Mouse (Mus musculus) kidney, embryonic 16.5 days (tissue): Measurements from ENCODE around the gene Olfr800. TPM values are rescaled to one million over a fixed set of nuclear protein-coding genes. Genes with fewer than 3 reads are reported as not detected.

Experiments used
- ATAC-seq: fragments of 200-750 bp; cut with Nextera tagmentation; 2 replicates; pipeline ENCODE4 v1.8.0; 2017; ENCODE audit warnings: moderate TSS enrichment; ENCODE audit not compliant: low FRiP score, low TSS enrichment
- H3K27ac ChIP-seq: fragments of 300-500 bp; sonication (generic); 2 replicates; pipeline ENCODE4 v1.5.1; 2014; ENCODE audit warnings: low read length
- H3K27me3 ChIP-seq: fragments of 300-500 bp; sonication (generic); 2 replicates; pipeline ENCODE4 v1.6.1; 2014; ENCODE audit warnings: low read length, control low read depth, mixed read lengths; ENCODE audit not compliant: insufficient read depth
- H3K36me3 ChIP-seq: fragments of 300-500 bp; sonication (generic); 2 replicates; pipeline ENCODE4 v1.6.1; 2014; ENCODE audit warnings: low read length, control low read depth, mixed read lengths; ENCODE audit not compliant: insufficient read depth
- H3K4me1 ChIP-seq: fragments of 300-500 bp; sonication (generic); 2 replicates; pipeline ENCODE4 v1.6.1; 2014; ENCODE audit warnings: low read length, control low read depth, mixed read lengths; ENCODE audit not compliant: insufficient read depth
- H3K4me2 ChIP-seq: fragments of 300-500 bp; sonication (generic); replicated peaks from 2 replicates; pipeline ENCODE4 v1.6.1; 2014; ENCODE audit warnings: low read depth, low read length
- H3K4me3 ChIP-seq: fragments of 300-500 bp; sonication (generic); 2 replicates; pipeline ENCODE4 v1.5.1; 2014; ENCODE audit warnings: mild to moderate bottlenecking, low read length
- H3K9ac ChIP-seq: fragments of 300-500 bp; sonication (generic); replicated peaks from 2 replicates; pipeline ENCODE4 v1.6.1; 2014; ENCODE audit warnings: low read length
- H3K9me3 ChIP-seq: fragments of 300-500 bp; sonication (generic); 2 replicates; pipeline ENCODE4 v1.6.1; 2016; ENCODE audit warnings: low read length, control low read depth
- WGBS: fragments of 180-500 bp; shearing (Covaris S2); extraction: QIAGEN DNeasy Blood & Tissue Kit; methylation state at CpG from one replicate; pipeline ENCODE4 v1.1.7; 2014; 5-methylcytosine and 5-hydroxymethylcytosine counted together
- polyA plus RNA-seq: library from polyadenylated mRNA; unstranded; fragments of >200 nt; fragmentation: Nextera tagmentation; extraction: Ambion mirVana; gene quantifications from 2 replicates; pipeline ENCODE4 v1.2.1, GENCODE M21; 2015

Olfr800 gene
- polyA plus RNA-seq: not detected in 2 replicates

DNA sequence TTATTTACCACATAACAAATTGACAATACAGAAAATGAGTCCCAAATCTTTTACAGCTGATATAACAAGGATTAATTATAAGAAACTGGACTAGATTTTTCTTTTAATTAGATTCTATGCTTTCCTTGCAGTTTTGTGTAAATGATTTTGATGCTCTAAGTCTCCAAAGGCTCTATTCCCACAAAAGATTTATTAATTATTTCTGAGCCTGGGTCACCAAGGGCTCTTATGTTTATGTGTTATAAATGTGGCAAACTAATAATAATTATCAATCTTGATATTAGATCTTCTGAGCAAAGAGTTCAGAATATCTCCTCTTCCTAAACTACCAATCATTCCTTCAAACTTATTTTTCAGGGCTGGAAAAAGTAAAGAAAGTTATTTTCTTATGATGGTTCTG lies at the start of gene Olfr800:
Gene Olfr800, plus strand, starts transcription at position 301 of the 400 bp plus-strand sequence.
- Histone ChIP-seq H3K9ac (no peak within 1 kb of the TSS), H3K4me1 (no peaks in the 10 kb centered on the region), H3K4me3 (no peak within 1 kb of the TSS), H3K4me2 (no peak within 1 kb of the TSS), H3K36me3 (no peaks in the 10 kb centered on the region), H3K9me3 (no peaks in the 10 kb centered on the region), H3K27ac (no peak within 1 kb of the TSS), H3K27me3 (no peaks in the 10 kb centered on the region)
- no peak for ATAC-seq

DNA sequence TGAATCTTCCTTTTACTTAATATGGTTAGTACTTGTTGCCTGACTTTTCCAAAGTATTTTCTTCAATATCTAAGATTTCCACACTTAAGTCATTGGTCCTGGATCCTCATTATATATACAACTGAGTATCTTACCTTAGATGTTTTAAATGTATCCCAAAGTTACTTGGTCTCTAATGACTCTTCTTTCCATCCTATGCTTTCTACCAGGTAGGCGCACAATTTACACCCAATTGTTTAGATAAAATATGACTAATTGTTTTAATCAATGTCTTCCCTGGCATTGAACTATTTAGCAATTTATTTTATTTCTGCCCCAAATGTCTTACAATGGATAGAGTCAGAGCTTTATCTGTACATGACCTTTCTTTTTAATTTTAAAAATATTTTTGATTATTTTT lies 45.0 kb upstream of the Olfr800 start, which contains the start of gene Olfr796:
Gene Olfr796, minus strand, starts transcription at position 101 of the 400 bp plus-strand sequence.
- Histone ChIP-seq H3K27me3 (no peaks in the 10 kb centered on the region), H3K4me1 (no peaks in the 10 kb centered on the region), H3K9me3 (no peaks in the 10 kb centered on the region), H3K4me2 (no peak within 1 kb of the TSS), H3K4me3 (no peak within 1 kb of the TSS), H3K27ac (no peak within 1 kb of the TSS), H3K36me3 (no peaks in the 10 kb centered on the region), H3K9ac (no peak within 1 kb of the TSS)
- 88% methylated on average over 1 of the region's 1 CpGs for WGBS
- ATAC-seq: no peak

DNA sequence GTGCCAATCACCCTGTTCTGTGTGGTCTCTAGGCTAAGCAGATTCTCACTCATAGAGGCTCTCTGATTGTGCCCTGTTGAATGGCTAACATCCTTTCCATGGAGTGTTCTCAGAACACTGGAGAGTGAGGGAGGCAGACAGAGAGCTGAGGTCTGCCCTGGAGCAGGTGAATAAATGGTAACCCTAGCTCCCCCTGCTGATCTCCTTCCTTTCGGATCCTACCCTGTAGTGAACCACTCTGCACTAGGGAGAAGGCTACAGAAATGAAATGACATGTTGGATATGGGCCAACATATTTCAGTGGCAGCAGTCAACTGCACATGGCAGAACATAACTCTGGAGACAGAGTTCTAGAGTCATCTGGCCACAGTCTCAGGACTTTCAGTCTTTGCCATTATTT lies 35.8 kb upstream of the Olfr800 start:
- 14% methylated on average over 1 of the region's 1 CpGs for WGBS
- no peak for ATAC-seq
- Histone ChIP-seq H3K36me3 (no peaks in the 10 kb centered on the region), H3K4me3 (no peak overlapping the region), H3K27ac (no peak overlapping the region), H3K9me3 (no peaks in the 10 kb centered on the region), H3K4me1 (no peaks in the 10 kb centered on the region), H3K27me3 (no peaks in the 10 kb centered on the region), H3K9ac (no peak overlapping the region), H3K4me2 (no peak overlapping the region)

DNA sequence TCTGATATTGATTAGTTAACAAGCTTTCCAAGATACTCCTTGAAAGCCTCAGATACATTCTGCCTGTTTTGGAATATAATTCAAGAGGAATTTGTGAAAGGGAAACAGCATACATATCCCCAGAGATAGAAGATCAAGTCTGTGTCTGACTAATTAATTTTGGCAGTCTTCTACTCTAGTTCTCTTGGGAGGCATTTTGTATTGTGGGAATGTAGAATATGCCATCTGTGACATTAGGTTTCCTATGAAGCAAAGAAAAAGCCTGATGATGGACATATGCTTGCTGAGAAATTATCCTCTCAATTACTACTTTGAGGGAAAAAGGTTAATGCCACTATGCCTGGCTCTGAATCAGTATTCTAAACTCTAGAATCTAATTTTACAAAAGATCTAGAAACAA lies 34.2 kb upstream of the Olfr800 start:
- Histone ChIP-seq H3K27me3 (no peaks in the 10 kb centered on the region), H3K9me3 (no peaks in the 10 kb centered on the region), H3K4me2 (no peak overlapping the region), H3K4me3 (no peak overlapping the region), H3K36me3 (no peaks in the 10 kb centered on the region), H3K4me1 (no peaks in the 10 kb centered on the region), H3K9ac (no peak overlapping the region), H3K27ac (no peak overlapping the region)
- ATAC-seq: no peak

DNA sequence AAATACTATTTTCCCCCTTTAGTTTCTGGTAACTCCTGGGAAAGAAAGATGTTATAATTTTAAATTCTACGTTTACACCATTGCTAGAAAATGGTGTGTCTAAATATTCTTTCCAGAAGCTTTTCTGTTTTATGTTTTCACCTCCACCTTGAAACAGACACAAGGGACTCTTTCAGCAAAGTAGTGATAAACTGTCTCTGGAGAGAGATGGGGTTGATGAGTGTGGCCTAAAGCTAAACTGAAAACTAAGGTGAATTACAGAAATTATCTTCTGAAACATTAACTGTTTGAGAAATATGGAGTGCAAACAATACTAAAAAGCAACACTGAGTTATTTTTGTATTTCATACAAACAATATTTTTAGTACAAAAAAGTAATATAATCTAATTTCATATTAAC lies 29.7 kb upstream of the Olfr800 start, which contains the start of gene Olfr798:
Gene Olfr798, minus strand, starts transcription at position 101 of the 400 bp plus-strand sequence.
- Histone ChIP-seq H3K4me2 (no peak within 1 kb of the TSS), H3K27me3 (no peaks in the 10 kb centered on the region), H3K4me1 (no peaks in the 10 kb centered on the region), H3K9me3 (no peaks in the 10 kb centered on the region), H3K36me3 (no peaks in the 10 kb centered on the region), H3K9ac (no peak within 1 kb of the TSS), H3K27ac (no peak within 1 kb of the TSS), H3K4me3 (no peak within 1 kb of the TSS)
- ATAC-seq: no peak
- 88% methylated on average over 1 of the region's 1 CpGs for WGBS

DNA sequence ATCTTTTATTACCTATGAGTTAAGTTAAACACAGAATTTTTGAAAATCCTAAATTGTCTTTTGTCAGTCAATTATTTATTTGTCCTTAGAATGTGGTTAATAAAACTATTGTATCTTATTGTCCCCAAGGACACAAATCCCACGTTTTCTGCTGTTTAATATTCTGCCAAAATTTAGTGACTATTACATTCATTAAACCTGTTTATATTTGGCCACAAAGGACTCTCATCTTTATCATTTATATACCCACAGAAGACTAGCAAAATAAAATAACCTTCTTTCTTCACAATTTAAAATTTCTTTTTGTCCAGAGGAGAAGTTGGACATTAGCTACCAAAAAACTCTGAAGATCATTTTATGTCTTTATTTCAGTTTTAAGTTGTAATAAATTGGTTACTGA lies 20.3 kb upstream of the Olfr800 start, which contains the start of gene Olfr799:
Gene Olfr799, plus strand, starts transcription at position 301 of the 400 bp plus-strand sequence.
- no peaks in the 10 kb centered on the region for H3K27me3 ChIP-seq
- no peaks in the 10 kb centered on the region for H3K4me1 ChIP-seq
- no peak within 1 kb of the TSS for H3K9ac ChIP-seq
- H3K9me3 ChIP-seq: no peaks in the 10 kb centered on the region
- WGBS: 23% methylated on average over 1 of the region's 1 CpGs
- H3K4me3 ChIP-seq: no peak within 1 kb of the TSS
- no peak for ATAC-seq
- H3K4me2 ChIP-seq: no peak within 1 kb of the TSS
- H3K36me3 ChIP-seq: no peaks in the 10 kb centered on the region
- H3K27ac ChIP-seq: no peak within 1 kb of the TSS

DNA sequence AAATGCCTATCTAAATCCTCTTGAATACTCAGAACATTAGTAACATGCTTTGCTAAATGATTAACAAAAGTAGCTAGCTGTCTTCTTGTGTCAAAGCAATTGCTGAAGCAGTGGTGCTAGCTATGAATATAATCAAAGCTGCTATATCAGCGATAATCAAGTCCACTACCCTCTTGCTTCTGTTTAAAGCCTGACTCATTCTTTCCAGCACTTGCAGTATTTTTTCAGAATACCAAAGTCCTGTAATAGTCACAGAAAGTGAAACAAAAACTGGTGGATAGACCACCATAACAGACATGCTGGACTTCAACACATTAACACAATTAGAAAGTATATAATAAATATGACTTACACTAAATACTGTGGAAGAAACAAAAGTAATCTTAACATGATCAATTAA lies 5.7 kb upstream of the Olfr800 start:
- Histone ChIP-seq H3K27me3 (no peaks in the 10 kb centered on the region), H3K4me1 (no peaks in the 10 kb centered on the region), H3K4me3 (no peak overlapping the region), H3K36me3 (no peaks in the 10 kb centered on the region), H3K4me2 (no peak overlapping the region), H3K9me3 (no peaks in the 10 kb centered on the region), H3K27ac (no peak overlapping the region), H3K9ac (no peak overlapping the region)
- ATAC-seq: no peak
- 87% methylated on average over 1 of the region's 1 CpGs for WGBS

DNA sequence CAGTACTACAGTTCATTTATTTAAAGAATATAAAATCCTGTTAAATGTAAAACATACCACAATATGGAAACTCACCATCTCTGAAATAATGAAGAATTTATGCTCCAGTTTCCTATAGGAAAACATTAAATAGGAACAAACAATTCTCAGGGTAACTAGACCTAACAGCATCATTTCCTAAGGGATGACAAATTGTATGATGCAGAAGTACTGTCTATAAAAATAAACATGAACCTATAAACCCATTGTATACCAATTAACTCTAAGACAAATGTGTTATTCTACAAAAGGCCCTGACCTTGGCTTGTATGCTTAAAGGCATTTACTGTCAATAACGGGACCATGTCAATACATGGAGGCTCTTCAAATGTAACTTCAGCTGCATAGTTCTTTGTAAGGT lies 16.3 kb downstream of the Olfr800 start, which contains the start of gene Olfr801:
Gene Olfr801, minus strand, starts transcription at position 101 of the 400 bp plus-strand sequence.
- Histone ChIP-seq H3K9me3 (no peaks in the 10 kb centered on the region), H3K4me3 (no peak within 1 kb of the TSS), H3K4me1 (no peaks in the 10 kb centered on the region), H3K4me2 (no peak within 1 kb of the TSS), H3K27me3 (no peaks in the 10 kb centered on the region), H3K36me3 (no peaks in the 10 kb centered on the region), H3K27ac (no peak within 1 kb of the TSS), H3K9ac (no peak within 1 kb of the TSS)
- no peak for ATAC-seq
- 65% methylated on average over 1 of the region's 1 CpGs for WGBS

DNA sequence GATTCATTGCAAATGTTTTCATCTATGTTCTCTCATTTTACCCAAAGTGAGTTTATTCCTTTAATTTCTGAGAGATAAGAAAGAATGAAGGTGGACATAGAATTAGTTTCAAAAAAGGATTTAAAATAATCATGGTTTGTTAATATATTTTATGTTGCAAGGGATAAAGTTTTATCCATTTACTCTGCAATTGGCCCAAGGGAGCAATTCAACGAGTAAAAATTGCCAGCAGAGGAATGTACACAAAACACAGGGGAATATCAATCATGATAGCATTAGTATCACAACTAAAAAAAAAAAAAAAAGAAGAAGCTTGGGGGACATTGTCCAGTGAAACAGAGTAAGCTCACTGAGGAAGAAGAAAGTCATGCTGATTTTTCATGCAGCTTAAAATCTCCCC lies 30.6 kb downstream of the Olfr800 start, which contains the start of gene Olfr802:
Gene Olfr802, minus strand, starts transcription at position 101 of the 400 bp plus-strand sequence.
- H3K9me3 ChIP-seq: no peaks in the 10 kb centered on the region
- H3K27me3 ChIP-seq: no peaks in the 10 kb centered on the region
- no peak within 1 kb of the TSS for H3K4me2 ChIP-seq
- H3K36me3 ChIP-seq: no peaks in the 10 kb centered on the region
- H3K9ac ChIP-seq: no peak within 1 kb of the TSS
- H3K27ac ChIP-seq: no peak within 1 kb of the TSS
- ATAC-seq: no peak
- H3K4me1 ChIP-seq: no peaks in the 10 kb centered on the region
- H3K4me3 ChIP-seq: no peak within 1 kb of the TSS
- WGBS: 63% methylated on average over 1 of the region's 1 CpGs

DNA sequence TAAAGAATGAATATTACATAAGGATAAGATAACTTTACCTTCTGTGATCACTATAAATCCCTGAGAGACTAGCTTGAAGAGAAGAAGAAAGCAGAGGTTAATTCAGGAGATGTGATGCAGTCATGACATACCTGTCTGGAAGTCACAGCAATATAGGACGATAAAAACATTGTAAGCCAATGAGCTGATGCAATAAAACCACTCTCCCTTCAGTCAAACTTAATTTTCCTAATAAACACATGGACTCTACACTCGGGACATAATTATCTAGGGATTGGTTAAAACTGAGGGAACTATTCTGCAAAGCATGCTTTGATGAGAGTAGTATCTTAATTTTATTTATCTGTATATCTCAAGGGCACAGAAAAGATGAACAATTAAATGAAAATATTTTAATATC lies 36.7 kb downstream of the Olfr800 start, which contains the start of gene Olfr803:
Gene Olfr803, minus strand, starts transcription at position 101 of the 400 bp plus-strand sequence.
- WGBS: 65% methylated on average over 2 of the region's 2 CpGs
- Histone ChIP-seq H3K9ac (no peak within 1 kb of the TSS), H3K4me2 (no peak within 1 kb of the TSS), H3K9me3 (no peaks in the 10 kb centered on the region), H3K4me1 (no peaks in the 10 kb centered on the region), H3K27ac (no peak within 1 kb of the TSS), H3K36me3 (no peaks in the 10 kb centered on the region), H3K4me3 (no peak within 1 kb of the TSS), H3K27me3 (no peaks in the 10 kb centered on the region)
- ATAC-seq: no peak
